Mouse (Mus musculus): ENCODE results near the gene Birc5.

DNA sequence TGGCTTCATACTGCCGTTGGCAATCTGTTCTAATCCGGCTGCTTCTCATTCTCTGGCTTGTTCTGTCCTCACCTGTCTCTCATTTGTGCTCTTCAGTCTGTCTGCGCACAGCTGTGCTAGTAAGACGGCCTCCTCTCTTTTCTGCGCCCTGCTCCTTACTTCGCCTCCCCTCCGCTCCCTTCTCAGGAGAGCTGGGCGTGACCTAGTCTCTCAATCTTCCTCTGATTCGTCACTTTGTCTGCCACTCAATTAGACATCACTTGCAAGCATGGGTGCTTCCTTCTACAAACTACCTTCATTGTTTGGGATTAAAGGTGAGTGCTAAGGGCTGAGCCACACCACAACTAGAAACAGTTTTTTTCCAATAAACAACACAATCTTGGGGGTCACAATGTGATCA lies 5.2 kb downstream of the Birc5 start:
- no peak for TF ChIP-seq CTCF (IDR thresholded peaks at IDR 0.05; ENCODE audit: control insufficient read depth, insufficient read depth, insufficient replicate concordance, low read depth, low read length)
- no peak for TF ChIP-seq POLR2A (IDR thresholded peaks at IDR 0.05; ENCODE audit: control insufficient read depth, low read depth, low read length)

Measured in testis, adult 2 months (tissue).